Mouse (Mus musculus) kidney, postnatal 25 days (tissue): ENCODE measurements at regions not wholly inside any gene's neighbourhood (a gene's known extent, or its start where the extent isn't known, plus 50 kb on each side); places are given as distances from the start of the nearest gene placed in this dataset.
A peak's percentile ranks its signal among the peaks of the same experiment; 100 is the strongest.

ENCODE experiments used
- DNase-seq, 2 experiments: peaks; one replicate each; pipeline ENCODE4 v3.0.0; 2021; ENCODE audit warnings: mixed read lengths in 2 of 2

DNA sequence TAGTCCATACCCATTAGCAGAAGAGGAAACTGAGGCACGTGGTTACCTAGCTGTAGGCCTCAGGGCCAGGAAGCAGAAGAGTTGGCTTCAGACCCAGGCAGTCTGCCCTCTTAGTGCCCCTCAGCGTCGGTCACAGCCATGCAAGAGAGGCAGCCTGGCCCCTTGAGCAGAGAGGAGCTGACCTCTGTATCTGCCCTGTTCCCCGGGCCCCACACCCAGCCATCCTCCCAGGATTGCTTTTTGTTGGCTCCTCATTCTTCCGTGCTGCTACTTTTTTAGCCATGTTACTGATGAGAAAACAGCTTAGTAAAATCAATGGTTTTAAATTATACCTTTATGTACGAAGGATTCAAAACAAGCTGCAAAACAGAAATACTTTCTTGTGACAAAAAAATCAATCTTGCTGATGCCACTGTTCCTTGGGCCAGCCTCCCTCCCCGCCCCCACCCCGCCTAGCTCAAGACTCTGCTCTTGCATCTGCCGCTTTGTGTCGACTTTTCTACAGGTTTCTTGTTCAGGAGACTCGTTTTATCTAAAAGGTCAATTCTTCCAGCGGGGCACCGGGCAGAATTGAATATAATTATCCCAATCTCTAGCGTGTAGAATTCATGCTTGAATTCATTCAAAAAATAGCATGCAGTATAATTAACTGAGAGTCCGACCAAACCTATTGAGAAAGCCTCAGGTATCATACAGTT lies 70.8 kb downstream of the Sall1 start:
- DNase-seq = peak in 1 of 2 experiments; percentile 30

- DNase-seq = no peak
Measured at GRCm38 (mm10) chr8:88958843-88959242, 85.1 kb downstream of the Sall1 start.

GRCm38 (mm10) chr8:88953178-88953577 lies 90.8 kb downstream of the Sall1 start:
- no peak for DNase-seq

DNA sequence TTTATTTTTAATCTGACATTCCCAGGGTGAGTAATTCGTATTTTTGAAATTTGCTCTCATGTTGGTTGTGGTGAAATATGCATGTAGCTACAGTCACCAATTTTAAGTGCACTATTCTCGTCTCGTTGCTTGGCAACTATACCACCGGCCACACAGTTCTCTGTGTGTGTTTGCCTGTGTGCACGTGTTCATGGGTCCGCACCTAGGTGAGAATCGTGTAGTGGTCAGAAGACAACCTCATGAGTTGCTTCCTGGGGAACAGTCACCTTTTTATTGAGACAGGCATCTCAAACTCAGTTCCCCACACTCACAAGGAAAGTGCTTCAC lies 92.2 kb downstream of the Sall1 start:
- DNase-seq = no peak

- DNase-seq = no peak
Measured at GRCm38 (mm10) chr8:88951145-88951828, 92.7 kb downstream of the Sall1 start.

- DNase-seq = no peak
Measured at GRCm38 (mm10) chr8:88949975-88950374, 94.0 kb downstream of the Sall1 start.

GRCm38 (mm10) chr8:88948981-88949380 lies 95.0 kb downstream of the Sall1 start:
- DNase-seq = peak; percentile 9 to 45

- DNase-seq = no peak
Measured at GRCm38 (mm10) chr8:88948328-88948727, 95.6 kb downstream of the Sall1 start.

DNA sequence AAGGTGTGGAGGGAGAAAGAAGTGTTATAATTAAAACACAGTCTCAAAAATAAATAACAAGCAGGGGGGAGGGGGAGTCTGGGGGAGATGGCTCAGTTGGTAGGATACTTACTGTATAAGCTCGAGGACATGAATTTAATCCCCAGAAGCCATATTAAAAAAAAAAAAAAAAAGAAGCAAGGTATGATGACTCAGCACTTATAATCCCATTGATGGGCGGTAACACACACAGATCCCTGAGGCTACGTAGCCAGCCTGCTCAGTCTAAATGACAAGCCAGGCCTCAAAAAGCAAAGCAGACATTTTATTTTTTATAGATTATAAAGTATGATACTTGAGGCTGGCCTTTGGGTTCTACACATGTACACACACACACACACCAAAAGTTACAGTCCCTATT lies 96.6 kb downstream of the Sall1 start:
- no peak for DNase-seq

DNA sequence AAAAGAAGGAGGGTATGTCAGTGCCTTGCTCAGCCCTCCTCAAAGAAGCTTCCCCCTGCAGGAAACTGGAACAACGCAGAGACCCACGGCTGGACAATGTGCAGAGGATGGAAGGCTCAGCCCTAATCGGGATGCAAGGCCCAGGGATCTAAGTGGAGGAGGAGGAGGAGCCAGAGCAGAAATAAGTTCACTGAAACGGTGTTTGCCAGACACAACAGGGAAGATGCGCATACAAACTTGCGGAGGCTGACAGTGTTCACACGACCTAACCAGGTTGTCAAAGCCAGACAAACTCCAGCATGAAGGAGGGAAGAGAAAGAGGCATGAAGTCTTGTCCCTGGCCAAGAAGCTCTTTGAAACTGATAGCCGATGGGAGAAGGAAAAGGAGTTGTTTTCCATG lies 98.3 kb downstream of the Sall1 start:
- no peak for DNase-seq

DNA sequence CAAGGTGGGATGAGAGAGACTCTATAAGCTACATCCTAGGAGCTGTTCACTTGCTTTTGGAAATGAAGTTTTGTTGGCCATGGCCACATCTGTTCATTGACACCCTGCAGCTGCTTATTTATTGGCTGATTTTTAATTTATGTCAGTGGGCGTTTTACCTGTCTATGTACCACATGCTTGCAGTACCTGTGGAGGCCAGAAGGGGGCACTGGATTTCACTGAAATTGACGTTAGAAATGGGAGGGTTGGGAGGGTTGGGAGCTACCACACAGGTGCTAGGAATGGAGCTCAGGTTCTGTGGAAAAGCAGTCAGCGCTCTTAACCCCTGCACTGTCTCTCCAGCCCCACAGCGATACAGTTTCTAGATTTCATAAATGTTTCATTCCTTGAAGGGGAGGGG lies 99.9 kb downstream of the Sall1 start:
- DNase-seq = peak in 1 of 2 experiments; percentile 57

- no peak for DNase-seq
Measured at GRCm38 (mm10) chr8:88939071-88939746, 104.8 kb downstream of the Sall1 start.

DNA sequence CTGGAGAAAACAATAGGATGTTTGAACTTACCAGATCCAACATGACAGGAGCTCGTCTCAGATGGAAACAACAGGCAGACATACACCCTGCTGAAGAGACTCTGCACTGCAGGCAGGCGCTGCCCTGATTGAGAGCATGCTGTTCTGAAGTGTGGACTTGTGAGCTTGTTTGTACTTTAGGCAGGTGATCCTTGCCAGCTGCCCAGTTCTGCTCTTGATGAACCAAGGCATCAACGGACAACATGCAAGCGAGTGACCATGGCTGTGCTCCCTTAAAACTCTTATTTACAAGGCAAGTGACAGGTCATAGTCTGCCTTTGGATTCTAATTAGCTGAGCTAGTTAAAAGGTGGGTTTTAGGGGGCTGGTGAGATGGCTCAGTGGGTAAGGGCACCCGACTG lies 109.3 kb downstream of the Sall1 start:
- peak; percentile 16 to 50 for DNase-seq

- no peak for DNase-seq
Measured at GRCm38 (mm10) chr8:88931050-88931449, 112.9 kb downstream of the Sall1 start.

DNA sequence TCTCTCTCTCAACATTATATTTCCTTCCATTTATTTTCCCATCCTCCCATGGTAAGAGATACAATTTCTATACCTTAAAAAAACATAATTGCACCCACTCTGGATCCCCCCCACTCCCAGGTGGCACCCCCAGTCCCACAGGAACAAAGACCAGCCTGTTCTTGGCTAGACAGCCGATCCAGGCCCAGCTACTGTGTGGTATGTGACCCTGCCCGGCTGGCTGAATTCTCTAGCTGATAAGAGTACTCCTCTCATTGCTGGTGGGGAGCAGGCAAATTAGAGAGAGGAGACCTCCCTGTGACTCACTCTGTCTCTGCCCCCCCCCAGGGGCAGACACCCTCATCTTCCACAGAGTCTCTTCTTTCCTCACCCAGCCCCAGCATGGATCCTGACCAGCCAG lies 113.6 kb downstream of the Sall1 start:
- DNase-seq = no peak

DNA sequence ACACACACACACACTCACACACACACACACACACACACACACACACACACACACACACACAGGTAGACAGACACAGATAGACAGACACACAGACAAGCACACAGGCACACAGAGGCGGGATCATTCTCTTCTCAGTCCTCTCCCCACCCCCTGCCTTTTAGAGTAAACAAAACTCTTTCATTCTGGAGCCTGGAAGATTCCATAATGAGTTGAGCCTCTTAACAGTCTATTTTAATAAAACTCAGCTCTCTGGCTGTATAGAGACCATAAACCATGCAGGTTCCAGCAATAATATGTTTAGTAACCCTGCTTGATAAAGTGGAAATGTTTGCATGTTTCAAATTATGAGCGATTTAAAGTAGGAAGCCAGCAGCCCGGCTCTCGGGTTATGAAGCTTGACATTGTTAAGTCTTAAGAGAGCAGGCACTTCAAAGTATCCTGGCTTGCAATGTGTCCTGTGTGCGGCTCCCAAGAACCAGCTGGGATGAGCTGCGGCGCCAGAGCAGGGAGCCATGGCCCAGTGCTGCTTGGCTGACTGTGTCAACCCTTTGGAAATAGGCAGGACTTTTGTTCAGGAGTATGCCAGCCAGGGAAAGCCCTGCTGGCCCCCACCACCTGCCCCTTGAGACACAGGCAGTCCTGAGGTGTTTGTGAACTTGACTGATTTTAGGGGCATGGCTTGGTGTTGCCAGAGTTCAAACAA lies 115.1 kb downstream of the Sall1 start:
- peak; percentile 6 to 55 for DNase-seq

DNA sequence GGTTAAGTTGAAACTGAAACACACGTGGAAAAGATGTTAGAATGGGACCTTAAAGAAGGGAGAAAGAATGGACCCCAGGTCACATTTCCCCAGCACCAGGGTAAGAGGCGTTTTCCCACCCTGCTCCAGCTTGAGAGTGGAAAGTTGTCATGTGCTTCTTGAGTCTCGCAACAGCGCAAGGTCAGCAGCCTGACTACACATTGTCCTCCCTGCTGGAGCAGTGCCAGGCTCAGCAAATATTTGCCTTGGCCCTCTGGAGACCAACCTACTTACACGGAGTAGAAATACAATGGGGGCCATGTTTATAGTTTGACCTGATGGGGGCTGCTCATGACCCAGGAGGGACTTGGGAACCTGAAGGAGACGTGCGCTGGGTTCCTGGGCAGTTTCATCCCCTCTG lies 121.1 kb downstream of the Sall1 start:
- peak; percentile 74 to 88 for DNase-seq

DNA sequence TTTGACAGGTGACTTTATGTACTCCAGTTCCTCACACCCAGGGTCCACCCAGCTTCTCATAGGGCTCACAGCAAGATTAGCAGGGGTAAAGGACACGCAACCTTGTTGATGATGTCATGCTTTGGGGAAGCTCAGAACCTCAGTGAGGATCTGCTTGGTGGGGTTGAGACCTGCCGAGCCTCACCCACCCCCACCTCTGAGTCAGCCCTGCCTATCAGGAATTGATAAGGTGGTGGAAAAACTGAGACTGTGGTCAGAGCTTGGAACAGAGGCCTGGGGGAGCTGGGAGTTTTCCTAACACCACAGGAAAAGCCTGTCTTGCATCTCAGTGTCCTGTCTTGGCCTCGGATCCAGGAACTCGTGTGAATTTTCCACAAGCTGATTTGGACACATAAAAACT lies 122.0 kb downstream of the Sall1 start:
- DNase-seq = no peak

DNA sequence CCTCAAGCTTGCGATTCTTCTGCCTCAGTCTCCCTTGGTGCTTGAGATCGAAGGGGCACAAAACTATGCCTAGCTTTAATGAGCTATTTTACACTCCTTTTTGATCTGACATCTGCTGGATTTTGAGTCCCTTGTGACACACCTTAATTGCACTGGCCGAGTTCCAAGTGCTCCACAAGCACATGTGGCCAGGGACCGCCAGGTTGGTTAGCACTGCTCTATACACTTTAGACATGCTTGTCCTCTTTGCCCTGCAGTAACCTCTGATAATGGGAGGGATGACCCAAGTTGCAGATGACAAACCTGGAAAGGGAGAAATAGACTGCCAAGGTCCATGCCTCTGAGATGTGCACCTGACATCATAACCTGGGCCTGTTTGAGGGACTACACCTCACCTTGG lies 124.7 kb downstream of the Sall1 start:
- no peak for DNase-seq

GRCm38 (mm10) chr8:88916064-88916463 lies 127.9 kb downstream of the Sall1 start:
- DNase-seq = no peak

DNA sequence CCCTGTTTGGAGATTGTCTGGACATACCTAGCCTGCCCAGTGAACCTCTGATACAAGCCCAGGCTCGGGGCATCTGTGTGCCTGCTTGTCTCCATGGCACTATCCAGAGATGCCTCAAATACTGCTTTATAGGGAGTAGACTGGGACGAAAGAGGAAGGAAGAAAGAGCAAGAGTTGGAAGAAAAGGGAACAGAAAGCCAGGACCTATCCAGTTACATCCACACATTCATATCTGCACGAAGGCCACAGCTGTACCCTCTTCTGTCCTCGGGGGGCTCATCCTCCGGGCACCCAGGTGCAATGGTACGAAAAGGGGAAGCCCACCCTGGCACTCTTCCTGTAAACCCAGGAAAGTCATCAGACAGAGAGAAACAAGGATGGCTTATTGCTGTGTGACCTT lies 129.3 kb downstream of the Sall1 start:
- DNase-seq = no peak

GRCm38 (mm10) chr8:88914190-88914589 lies 129.8 kb downstream of the Sall1 start:
- DNase-seq = peak; percentile 5 to 59

GRCm38 (mm10) chr8:88906244-88906643 lies 137.7 kb downstream of the Sall1 start:
- peak; percentile 39 to 45 for DNase-seq

DNA sequence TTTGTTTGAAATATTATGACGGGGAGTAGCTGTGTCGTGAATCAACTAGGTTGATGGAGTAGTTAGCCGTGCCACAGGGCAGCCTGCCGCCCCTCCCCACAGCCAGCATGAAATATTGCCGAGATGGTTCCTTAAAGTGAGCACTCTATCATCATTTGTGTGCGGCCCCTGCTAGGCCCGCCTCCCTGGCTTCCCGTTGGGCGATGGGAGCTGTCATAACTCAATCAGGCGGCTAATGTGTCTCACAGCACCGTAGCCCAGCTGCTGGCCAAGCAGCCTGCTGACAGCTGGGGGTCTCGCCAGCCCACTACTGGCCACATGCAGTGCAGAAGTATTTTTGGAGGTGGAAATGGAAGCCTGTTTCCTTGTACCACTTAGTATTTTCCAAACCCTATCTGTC lies 140.9 kb downstream of the Sall1 start:
- peak in 1 of 2 experiments; percentile 19 for DNase-seq
